Mouse (Mus musculus): ENCODE measurements at regions not wholly inside any gene's neighbourhood (a gene's known extent, or its start where the extent isn't known, plus 50 kb on each side); places are given as distances from the start of the nearest gene placed in this dataset.

DNA sequence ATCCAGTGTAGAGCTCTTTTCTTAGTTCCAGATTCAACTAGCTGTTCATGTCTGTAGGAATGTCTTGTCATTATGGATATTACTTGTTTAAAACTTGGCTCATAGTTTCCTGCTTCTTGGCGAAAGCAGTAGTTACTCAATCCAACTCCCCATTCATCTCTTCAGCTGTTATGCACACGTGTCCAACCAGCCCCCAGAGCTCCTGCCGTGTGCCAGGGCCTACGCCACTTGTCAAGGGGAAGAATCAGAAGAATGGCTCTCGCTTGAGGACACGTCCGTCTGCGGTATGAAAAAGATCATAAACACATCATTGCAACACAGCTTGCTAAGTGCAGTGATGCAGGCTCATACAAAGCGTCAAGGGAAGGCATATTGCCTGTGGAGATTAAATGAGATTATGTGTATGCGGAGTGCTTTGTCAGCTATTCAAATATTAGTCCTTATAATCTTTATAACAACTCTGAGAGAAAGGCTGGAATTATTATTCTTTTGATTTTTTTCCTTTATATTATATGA is 223.0 kb upstream of the Chd6 start:
- Histone ChIP-seq H3K4me1 (ENCODE audit: control insufficient read depth, insufficient read depth, low read length) (peaks cover 5% of the 10 kb centered on the region; the same call in 1 of the 2 replicates), H3K4me3 (ENCODE audit: insufficient read depth, low read depth, low read length) (no peak overlapping the region), H3K27ac (ENCODE audit: insufficient read depth, low read depth, low read length) (no peak overlapping the region)
- TF ChIP-seq CTCF (IDR thresholded peaks at IDR 0.05; ENCODE audit: insufficient read depth, low read depth, low read length) (no peak), POLR2A (IDR thresholded peaks at IDR 0.05; ENCODE audit: insufficient read depth, low read depth, low read length) (no peak)
- 68% methylated on average over 10 of the region's 10 CpGs for WGBS

DNA sequence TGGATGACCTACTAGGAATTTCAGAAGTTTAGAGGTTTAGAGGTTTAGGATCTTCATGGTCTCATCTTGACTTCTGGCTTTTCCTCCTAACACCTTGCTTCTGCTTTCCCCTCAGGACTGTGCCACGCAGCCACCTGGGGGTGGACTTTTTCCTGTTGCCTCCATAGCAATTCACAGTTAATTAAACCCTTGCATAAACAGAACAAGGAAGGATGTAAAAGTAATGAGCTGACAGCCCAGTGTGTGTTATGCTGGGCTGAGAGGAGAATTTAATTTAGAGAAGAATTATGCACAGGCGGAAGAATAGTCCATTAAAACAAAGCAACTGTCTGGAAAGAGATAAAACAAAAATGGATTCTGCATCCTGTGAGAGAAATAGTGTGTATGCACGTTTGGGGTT is 193.9 kb upstream of the Chd6 start:
- Histone ChIP-seq H3K4me3 (ENCODE audit: insufficient read depth, low read depth, low read length) (no peak overlapping the region), H3K27ac (ENCODE audit: insufficient read depth, low read depth, low read length) (no peak overlapping the region), H3K4me1 (ENCODE audit: control insufficient read depth, insufficient read depth, low read length) (no peaks in the 10 kb centered on the region)
- no peak for TF ChIP-seq CTCF (IDR thresholded peaks at IDR 0.05; ENCODE audit: insufficient read depth, low read depth, low read length)
- TF ChIP-seq POLR2A (IDR thresholded peaks at IDR 0.05; ENCODE audit: insufficient read depth, low read depth, low read length) = no peak
- WGBS = 36% methylated on average over 3 of the region's 3 CpGs

- WGBS = 16% methylated on average over 9 of the region's 9 CpGs
- H3K4me3 ChIP-seq (ENCODE audit: insufficient read depth, low read depth, low read length) = no peak overlapping the region
- peaks cover 4% of the 10 kb centered on the region; the same call in 1 of the 2 replicates for H3K4me1 ChIP-seq (ENCODE audit: control insufficient read depth, insufficient read depth, low read length)
- TF ChIP-seq CTCF (IDR thresholded peaks at IDR 0.05; ENCODE audit: insufficient read depth, low read depth, low read length) (no peak), POLR2A (IDR thresholded peaks at IDR 0.05; ENCODE audit: insufficient read depth, low read depth, low read length) (no peak)
- H3K27ac ChIP-seq (ENCODE audit: insufficient read depth, low read depth, low read length) = no peak overlapping the region
Observed at GRCm38 (mm10) chr2:161268861-161269413, 160.1 kb upstream of the Chd6 start.

GRCm38 (mm10) chr2:161266476-161266875 is 157.6 kb upstream of the Chd6 start:
- TF ChIP-seq CTCF (IDR thresholded peaks at IDR 0.05; ENCODE audit: insufficient read depth, low read depth, low read length) (no peak), POLR2A (IDR thresholded peaks at IDR 0.05; ENCODE audit: insufficient read depth, low read depth, low read length) (no peak)
- no peak overlapping the region for H3K4me3 ChIP-seq (ENCODE audit: insufficient read depth, low read depth, low read length)
- H3K4me1 ChIP-seq (ENCODE audit: control insufficient read depth, insufficient read depth, low read length) = peaks cover 4% of the 10 kb centered on the region; the same call in 1 of the 2 replicates
- H3K27ac ChIP-seq (ENCODE audit: insufficient read depth, low read depth, low read length) = no peak overlapping the region
- 73% methylated on average over 5 of the region's 5 CpGs for WGBS

DNA sequence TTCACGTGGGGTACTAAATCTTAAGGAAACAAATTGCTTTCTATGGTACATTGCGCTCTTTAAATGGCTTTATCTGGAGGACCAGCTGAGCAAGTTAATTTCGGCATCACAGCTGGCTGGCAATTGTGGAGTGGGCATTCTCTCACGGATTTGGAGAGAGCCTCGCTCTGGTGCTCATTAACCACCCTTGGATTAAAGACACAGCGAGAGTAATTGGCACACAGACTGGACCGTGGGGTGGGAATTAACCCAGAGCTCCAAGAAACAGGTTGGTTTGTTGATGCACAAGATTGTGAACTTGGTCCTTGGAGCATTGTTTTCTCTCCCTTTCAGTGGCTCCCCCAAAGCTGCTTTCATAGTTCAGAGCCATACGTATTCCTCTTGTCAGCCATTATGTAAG is 156.3 kb upstream of the Chd6 start:
- Histone ChIP-seq H3K4me1 (ENCODE audit: control insufficient read depth, insufficient read depth, low read length) (peaks cover 4% of the 10 kb centered on the region; the same call in 1 of the 2 replicates), H3K4me3 (ENCODE audit: insufficient read depth, low read depth, low read length) (no peak overlapping the region), H3K27ac (ENCODE audit: insufficient read depth, low read depth, low read length) (no peak overlapping the region)
- no peak for TF ChIP-seq CTCF (IDR thresholded peaks at IDR 0.05; ENCODE audit: insufficient read depth, low read depth, low read length)
- TF ChIP-seq POLR2A (IDR thresholded peaks at IDR 0.05; ENCODE audit: insufficient read depth, low read depth, low read length) = no peak
- 27% methylated on average over 8 of the region's 8 CpGs for WGBS

GRCm38 (mm10) chr2:161252761-161253160 is 143.9 kb upstream of the Chd6 start:
- 83% methylated on average over 2 of the region's 2 CpGs for WGBS
- H3K4me3 ChIP-seq (ENCODE audit: insufficient read depth, low read depth, low read length) = no peak overlapping the region
- no peak overlapping the region for H3K27ac ChIP-seq (ENCODE audit: insufficient read depth, low read depth, low read length)
- TF ChIP-seq CTCF (IDR thresholded peaks at IDR 0.05; ENCODE audit: insufficient read depth, low read depth, low read length) (no peak), POLR2A (IDR thresholded peaks at IDR 0.05; ENCODE audit: insufficient read depth, low read depth, low read length) (no peak)
- H3K4me1 ChIP-seq (ENCODE audit: control insufficient read depth, insufficient read depth, low read length) = no peaks in the 10 kb centered on the region

DNA sequence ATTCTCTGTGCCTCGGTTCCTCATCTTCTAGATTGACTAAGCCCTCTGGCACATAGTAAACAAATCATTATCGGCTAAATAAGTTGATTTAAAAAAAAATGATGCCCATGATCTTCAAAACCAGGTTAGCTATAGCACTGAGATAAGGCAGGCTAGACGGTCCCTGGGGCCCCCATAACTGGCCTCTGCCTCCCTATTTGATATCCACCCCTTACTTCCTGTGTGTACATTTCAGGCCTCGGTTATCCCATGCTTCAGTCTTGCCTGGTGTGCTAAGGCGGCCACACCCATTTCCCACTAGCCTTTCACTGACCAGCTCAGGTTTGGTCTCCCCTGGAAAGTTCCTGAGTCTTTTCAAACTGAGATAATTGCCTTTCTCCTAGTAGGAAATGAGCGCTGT is 132.8 kb upstream of the Chd6 start:
- Histone ChIP-seq H3K27ac (ENCODE audit: insufficient read depth, low read depth, low read length) (no peak overlapping the region), H3K4me1 (ENCODE audit: control insufficient read depth, insufficient read depth, low read length) (no peaks in the 10 kb centered on the region), H3K4me3 (ENCODE audit: insufficient read depth, low read depth, low read length) (no peak overlapping the region)
- TF ChIP-seq CTCF (IDR thresholded peaks at IDR 0.05; ENCODE audit: insufficient read depth, low read depth, low read length) (no peak), POLR2A (IDR thresholded peaks at IDR 0.05; ENCODE audit: insufficient read depth, low read depth, low read length) (no peak)
- 85% methylated on average over 6 of the region's 6 CpGs for WGBS

DNA sequence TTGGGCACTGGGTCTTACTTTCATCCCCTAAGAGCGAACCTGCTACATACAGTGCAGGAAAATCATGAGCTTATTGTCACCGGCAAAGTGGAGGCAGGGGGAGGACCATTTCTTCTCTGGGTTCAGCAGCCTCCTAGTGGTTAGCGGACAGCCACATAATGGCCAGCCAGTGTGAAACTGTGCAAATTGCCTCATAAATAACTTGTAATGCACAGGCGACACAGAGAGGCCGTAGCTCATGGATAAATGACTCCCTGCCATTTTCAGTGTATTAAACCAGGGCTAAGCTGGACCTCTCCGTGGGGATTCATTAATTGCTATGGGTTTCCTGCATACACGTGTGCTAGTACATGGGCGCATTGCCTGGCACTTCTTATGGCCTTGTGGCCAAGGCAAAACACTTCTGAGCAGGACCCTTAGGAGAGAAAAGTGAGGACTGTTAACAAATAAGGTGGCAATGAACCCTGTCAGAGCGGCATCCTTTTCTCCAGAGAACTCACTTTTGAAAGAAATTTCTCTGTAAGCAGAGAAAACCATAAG is 128.5 kb upstream of the Chd6 start:
- Histone ChIP-seq H3K27ac (ENCODE audit: insufficient read depth, low read depth, low read length) (no peak overlapping the region), H3K4me1 (ENCODE audit: control insufficient read depth, insufficient read depth, low read length) (no peaks in the 10 kb centered on the region), H3K4me3 (ENCODE audit: insufficient read depth, low read depth, low read length) (no peak overlapping the region)
- no peak for TF ChIP-seq CTCF (IDR thresholded peaks at IDR 0.05; ENCODE audit: insufficient read depth, low read depth, low read length)
- 70% methylated on average over 9 of the region's 9 CpGs for WGBS

DNA sequence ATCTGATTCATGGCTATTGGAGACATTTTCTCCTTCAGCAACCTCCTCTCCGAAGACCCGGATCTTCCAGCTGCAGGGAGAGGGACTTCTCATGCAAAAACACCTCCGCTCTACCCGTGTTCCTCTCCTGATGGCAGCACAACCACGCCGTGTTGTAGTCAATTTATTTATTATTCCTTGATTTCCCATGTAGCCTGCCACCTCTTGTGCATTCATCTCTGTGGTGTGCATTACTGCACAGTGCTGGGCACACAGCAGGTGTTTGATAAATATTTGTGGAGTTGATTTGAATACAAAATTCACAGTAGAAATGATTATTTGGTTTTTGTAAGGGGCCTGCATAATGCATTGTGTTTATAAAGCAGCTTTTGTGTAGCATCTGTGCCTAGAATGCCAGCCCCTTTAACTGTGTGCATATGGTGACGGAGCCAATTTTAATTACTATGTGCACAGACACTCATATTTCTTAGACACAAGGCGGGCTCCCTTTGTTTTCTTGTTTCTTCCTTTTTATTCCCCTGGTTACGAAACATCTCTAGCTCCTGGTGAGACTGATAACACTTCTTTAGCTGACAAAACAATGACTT is 124.4 kb upstream of the Chd6 start:
- no peak overlapping the region for H3K27ac ChIP-seq (ENCODE audit: insufficient read depth, low read depth, low read length)
- TF ChIP-seq POLR2A (IDR thresholded peaks at IDR 0.05; ENCODE audit: insufficient read depth, low read depth, low read length) (no peak), CTCF (IDR thresholded peaks at IDR 0.05; ENCODE audit: insufficient read depth, low read depth, low read length) (no peak)
- 61% methylated on average over 9 of the region's 9 CpGs for WGBS
- H3K4me1 ChIP-seq (ENCODE audit: control insufficient read depth, insufficient read depth, low read length) = no peaks in the 10 kb centered on the region
- H3K4me3 ChIP-seq (ENCODE audit: insufficient read depth, low read depth, low read length) = no peak overlapping the region

All from olfactory bulb, adult 2 months (tissue).